Mouse (Mus musculus) embryo, embryonic 9.5 days (tissue): ENCODE data around the gene Slc1a3.

ENCODE experiments used
- DNase-seq: peaks from one replicate; pipeline ENCODE4 v3.0.0-alpha.2; 2017; ENCODE audit errors: extremely low spot score

Gene Slc1a3

GRCm38 (mm10) chr15:8710146-8711006 is at the start of gene Slc1a3:
Gene Slc1a3 (minus strand): TSS chr15:8710764.
- DNase-seq: peak; percentile 79

GRCm38 (mm10) chr15:8759026-8759425 is 48.5 kb upstream of the Slc1a3 start:
- DNase-seq: no peak

GRCm38 (mm10) chr15:8756441-8756840 is 45.9 kb upstream of the Slc1a3 start:
- no peak for DNase-seq

- no peak for DNase-seq
These were observed 39.2 kb upstream of the Slc1a3 start for GRCm38 (mm10) chr15:8749762-8750161.

GRCm38 (mm10) chr15:8748771-8749170 is 38.2 kb upstream of the Slc1a3 start:
- DNase-seq: no peak

- DNase-seq: no peak
These were observed 31.0 kb upstream of the Slc1a3 start for GRCm38 (mm10) chr15:8741593-8741992.

GRCm38 (mm10) chr15:8740724-8741123 is 30.2 kb upstream of the Slc1a3 start:
- DNase-seq: no peak

GRCm38 (mm10) chr15:8738156-8738555 is 27.6 kb upstream of the Slc1a3 start:
- no peak for DNase-seq

- DNase-seq: no peak
These were observed 23.8 kb upstream of the Slc1a3 start for GRCm38 (mm10) chr15:8734363-8734739.

- DNase-seq: peak; percentile 45
These were observed 23.3 kb upstream of the Slc1a3 start for GRCm38 (mm10) chr15:8733669-8734362.

- DNase-seq: no peak
These were observed 18.3 kb upstream of the Slc1a3 start for GRCm38 (mm10) chr15:8728861-8729260.

- no peak for DNase-seq
These were observed 12.0 kb upstream of the Slc1a3 start for GRCm38 (mm10) chr15:8722386-8723100.

GRCm38 (mm10) chr15:8721746-8722145 is 11.2 kb upstream of the Slc1a3 start:
- no peak for DNase-seq

- no peak for DNase-seq
These were observed 10.4 kb upstream of the Slc1a3 start for GRCm38 (mm10) chr15:8721005-8721404.

GRCm38 (mm10) chr15:8718496-8718895 is 7.9 kb upstream of the Slc1a3 start:
- DNase-seq: no peak

- no peak for DNase-seq
These were observed 6.5 kb upstream of the Slc1a3 start for GRCm38 (mm10) chr15:8717021-8717571.

GRCm38 (mm10) chr15:8716330-8716964 is 5.9 kb upstream of the Slc1a3 start:
- DNase-seq: no peak

GRCm38 (mm10) chr15:8715666-8716065 is 5.1 kb upstream of the Slc1a3 start:
- DNase-seq: no peak

- no peak for DNase-seq
These were observed 1.9 kb upstream of the Slc1a3 start for GRCm38 (mm10) chr15:8712433-8712984.

GRCm38 (mm10) chr15:8711630-8712310 is 1.2 kb upstream of the Slc1a3 start:
- no peak for DNase-seq

GRCm38 (mm10) chr15:8709578-8709977 is 986 bp downstream of the Slc1a3 start:
- DNase-seq: peak; percentile 49
